Mouse (Mus musculus) left cerebral cortex, postnatal 36 days (tissue): ENCODE measurements around the gene Rfx4. TPM values are rescaled to one million over a fixed set of nuclear protein-coding genes. Genes with fewer than 3 reads are reported as not detected.

Source experiments
- DNase-seq, 2 experiments: peaks; one replicate each; pipeline ENCODE4 v3.0.0; 2021 to 2022; ENCODE audit warnings: low spot score in 2 of 2, mixed read lengths in 1 of 2
- intact Hi-C: fragments of 180-260 bp; cut with DNase I; formaldehyde crosslinking; loops from one replicate; pipeline ENCODE4 v1.15.1; 2025
- total RNA-seq, 2 experiments: library from RNA; stranded (reverse); gene quantifications; 2 replicates each; pipeline ENCODE4 v1.2.3; 2021

Rfx4 gene
- total RNA-seq, 2 experiments from 2014 or later = 9.3 to 11.3 TPM

- intact Hi-C loops = no loop called here
- no peak for DNase-seq
Measured at GRCm38 (mm10) chr10:84898144-84898979, 142.5 kb downstream of the Rfx4 start.

- DNase-seq = no peak
- intact Hi-C loops = loop anchor here (5.0 kb wide), 1 partner anchor 64 kb away; no protein-coding TSS in a partner anchor
Measured at GRCm38 (mm10) chr10:84901676-84902075, 145.8 kb downstream of the Rfx4 start.

DNA sequence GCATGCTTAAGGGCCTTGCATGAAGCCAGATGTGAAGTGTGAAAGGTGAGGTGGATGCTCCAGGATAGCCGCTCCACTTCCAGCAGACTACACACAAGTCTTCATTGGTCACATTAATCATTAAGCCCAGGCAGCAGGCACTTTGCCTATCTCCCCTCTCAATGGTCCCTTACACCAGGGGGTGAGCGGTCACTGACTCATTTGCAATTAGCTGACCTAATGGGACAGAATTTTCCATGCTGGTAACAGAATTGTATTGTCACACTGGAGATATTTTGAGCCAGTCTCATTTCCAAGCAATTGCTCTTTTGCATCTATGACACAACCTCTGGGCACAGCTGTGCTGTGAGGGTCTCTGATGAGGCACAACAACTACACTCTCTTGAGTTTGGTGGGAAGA lies 146.4 kb downstream of the Rfx4 start:
- no peak for DNase-seq
- intact Hi-C loops = loop anchor here (5.0 kb wide), 1 partner anchor 65 kb away; no protein-coding TSS in a partner anchor

GRCm38 (mm10) chr10:84903307-84903706 lies 147.4 kb downstream of the Rfx4 start:
- intact Hi-C loops = loop anchor here (5.0 kb wide), 1 partner anchor 66 kb away; no protein-coding TSS in a partner anchor
- DNase-seq = peak in 1 of 2 experiments; percentile 37

GRCm38 (mm10) chr10:84903742-84904141 lies 147.9 kb downstream of the Rfx4 start:
- DNase-seq = peak; percentile 23 to 48
- intact Hi-C loops = loop anchor here (5.0 kb wide), 1 partner anchor 66 kb away; no protein-coding TSS in a partner anchor

GRCm38 (mm10) chr10:84906895-84907294 lies 151.0 kb downstream of the Rfx4 start:
- DNase-seq = peak in 1 of 2 experiments; percentile 21
- intact Hi-C loops = no loop called here

DNA sequence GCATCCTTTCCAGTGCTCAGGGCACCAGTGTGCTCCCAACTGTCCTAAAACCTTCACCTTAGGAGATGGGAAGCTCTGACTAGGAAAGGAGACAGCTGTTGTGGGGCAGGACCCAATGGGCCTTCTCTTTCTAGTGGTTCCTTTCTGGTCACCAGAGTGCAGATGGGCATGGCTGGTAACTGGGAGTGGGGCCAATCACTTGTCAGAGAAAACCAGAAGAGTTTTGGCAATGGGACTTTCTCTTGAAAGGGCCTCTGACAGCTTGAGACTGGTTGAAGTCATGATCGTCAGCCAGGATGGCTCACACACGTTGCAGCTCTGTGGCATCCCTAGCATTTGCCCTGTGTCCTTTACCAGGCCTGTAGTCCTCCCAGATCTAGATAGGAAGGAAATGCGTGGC lies 152.1 kb downstream of the Rfx4 start:
- intact Hi-C loops = no loop called here
- DNase-seq = no peak

DNA sequence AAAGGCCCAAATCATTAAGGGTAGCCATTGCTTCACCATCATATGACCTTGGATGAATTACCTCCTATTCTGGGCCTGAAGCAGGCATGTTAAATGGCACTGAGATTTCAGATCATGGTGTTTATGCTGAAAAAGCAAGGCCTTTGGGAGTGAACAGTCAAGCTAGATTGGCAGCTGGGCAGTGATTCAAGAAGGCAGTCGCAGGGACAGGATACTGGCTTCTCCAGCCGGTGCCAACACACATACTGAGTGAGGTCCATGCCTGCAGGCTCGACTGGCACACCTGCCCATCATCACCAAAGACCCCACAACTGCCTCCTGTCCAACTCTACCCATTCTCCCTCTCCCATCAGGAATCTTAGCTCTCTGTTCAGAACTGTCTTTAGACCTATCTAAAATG lies 152.6 kb downstream of the Rfx4 start:
- intact Hi-C loops = no loop called here
- no peak for DNase-seq

DNA sequence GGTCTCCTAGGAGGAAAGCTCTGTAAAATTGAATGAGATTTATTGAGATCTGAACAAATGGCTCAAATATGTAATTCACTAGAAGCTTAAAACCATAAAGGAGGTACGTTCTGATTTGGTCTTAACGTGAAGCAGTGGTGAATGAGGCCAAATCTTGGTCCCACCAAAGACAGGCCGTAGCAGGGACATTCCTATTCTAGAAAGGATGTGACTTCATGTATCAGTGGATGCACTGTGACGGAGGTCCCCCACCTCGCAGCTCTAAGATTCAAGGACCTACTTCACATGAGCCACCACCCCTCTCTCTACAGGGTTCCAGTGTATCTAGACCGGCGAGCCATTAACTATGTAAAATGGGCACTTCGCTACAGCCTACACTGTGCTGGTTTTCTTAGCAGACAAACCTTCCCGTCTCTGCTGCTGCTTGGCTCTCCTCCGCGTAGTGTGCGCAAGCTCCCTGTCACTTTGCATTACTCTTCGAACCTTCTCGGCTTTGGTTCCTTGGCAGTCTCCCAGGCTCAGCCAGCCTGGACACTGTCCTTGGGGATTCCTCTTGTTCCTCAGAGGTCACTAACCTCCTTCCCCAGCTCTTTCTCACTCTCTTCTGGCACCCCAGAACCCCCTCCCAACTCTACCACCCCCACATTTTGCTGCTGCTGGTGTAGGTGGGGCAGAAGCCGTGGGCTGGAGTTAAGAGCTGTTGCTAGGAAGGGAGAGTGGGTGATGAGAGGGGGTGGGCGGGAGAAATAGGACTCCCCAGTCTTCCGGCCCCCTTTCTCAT lies 153.3 kb downstream of the Rfx4 start:
- intact Hi-C loops = no loop called here
- peak; percentile 70 to 71 for DNase-seq

DNA sequence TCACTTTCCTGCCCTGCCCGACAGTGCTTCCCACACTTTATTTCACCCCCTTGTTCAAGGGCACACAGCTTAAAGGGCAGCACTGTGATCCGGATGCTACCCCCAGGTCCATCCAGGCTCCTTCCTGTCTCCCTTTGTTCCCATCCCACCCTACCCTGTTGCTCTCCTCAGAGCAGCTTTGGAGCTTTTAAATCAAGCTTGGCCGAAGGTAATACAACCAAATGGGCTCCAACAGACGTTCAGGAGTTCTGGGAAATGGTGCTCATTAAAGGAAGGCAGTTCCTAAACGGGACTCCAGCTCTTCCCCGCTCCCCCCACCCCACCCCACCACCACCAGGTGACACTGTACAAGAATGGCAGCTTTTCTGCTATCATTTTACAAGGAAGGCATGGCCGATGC lies 154.3 kb downstream of the Rfx4 start:
- intact Hi-C loops = no loop called here

GRCm38 (mm10) chr10:84910758-84911384 lies 155.0 kb downstream of the Rfx4 start:
- no peak for DNase-seq
- intact Hi-C loops = no loop called here

More for the DNA sequence above, 154.3 kb downstream of the Rfx4 start:
- no peak for DNase-seq

- no peak for DNase-seq
- intact Hi-C loops = no loop called here
Measured at GRCm38 (mm10) chr10:84913148-84913547, 157.3 kb downstream of the Rfx4 start.

GRCm38 (mm10) chr10:84915476-84915875 lies 159.6 kb downstream of the Rfx4 start:
- intact Hi-C loops = loop anchor here (5.0 kb wide), 1 partner anchor 187 kb away; the partner anchor contains the start of genes Fhl4 and Tmem263
- DNase-seq = no peak

DNA sequence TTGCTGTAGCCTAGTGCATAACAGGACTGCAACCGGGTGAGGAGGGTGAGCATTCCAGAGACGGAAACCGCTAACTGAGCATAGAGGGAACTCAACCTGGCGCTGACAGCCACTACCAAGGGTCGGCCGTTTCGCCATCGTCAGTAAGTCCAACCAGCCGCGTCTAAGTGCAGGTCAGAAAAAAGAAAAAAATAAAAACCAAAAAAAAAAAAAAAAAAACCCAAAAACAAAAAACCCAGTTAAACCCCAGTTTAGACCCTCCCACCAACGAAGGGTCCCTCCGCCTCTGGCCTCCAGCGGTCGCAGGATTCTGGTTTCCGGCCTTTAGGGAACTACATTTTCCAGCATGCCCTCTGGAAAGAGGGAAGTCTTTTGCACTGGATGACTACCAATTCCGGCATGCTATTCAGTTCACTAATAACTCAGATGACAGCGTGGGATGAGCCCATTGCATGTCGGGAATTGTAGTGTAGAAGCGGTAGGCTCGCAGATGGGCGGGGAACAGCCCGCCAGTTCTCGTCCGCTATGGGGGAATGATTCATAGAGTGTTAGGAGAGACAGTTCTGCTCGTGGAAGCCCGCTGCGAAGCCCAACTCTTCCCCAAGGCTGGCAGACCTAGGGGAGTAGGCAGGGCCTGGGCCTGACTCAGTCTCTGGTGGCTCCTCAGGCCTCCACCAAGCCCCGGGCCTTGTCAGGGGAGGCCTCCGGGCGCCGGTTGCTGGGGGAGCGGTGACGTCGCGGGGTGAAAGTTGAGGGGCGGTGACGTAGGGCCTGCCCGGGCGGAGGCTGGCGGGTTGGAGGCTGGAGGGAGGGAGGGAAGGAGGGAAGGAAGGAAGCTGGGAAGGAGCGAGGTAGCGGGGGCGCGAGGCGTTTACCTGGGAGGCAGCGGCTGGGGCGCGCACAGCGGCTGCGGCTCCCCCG lies 161.2 kb downstream of the Rfx4 start, which contains the start of gene Ric8b:
Gene Ric8b, plus strand, starts transcription at position 807 of the 921 bp plus-strand sequence.
- DNase-seq = peak; percentile 98 to 99
- intact Hi-C loops = loop anchor here (5.0 kb wide), 1 partner anchor 185 kb away; the partner anchor contains the start of genes Fhl4 and Tmem263

DNA sequence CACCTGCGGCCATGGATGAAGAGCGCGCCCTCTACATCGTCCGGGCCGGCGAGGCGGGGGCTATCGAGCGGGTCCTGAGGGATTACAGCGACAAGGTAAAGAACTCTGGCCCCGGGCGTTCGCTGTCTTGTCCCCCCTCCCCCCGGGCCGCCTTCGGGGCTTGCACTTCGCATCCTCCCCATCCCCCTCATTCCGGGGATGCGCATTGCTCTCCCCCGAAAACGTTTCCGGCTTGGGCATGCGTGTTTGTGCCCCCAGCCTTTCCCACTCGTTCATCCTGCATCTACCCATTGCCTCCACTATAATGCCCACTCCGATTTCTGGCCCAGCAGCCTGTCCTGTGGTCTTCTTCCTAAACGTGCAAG lies 161.9 kb downstream of the Rfx4 start:
- intact Hi-C loops = loop anchor here (5.0 kb wide), 1 partner anchor 185 kb away; the partner anchor contains the start of genes Fhl4 and Tmem263
- no peak for DNase-seq

GRCm38 (mm10) chr10:84926336-84926735 lies 170.5 kb downstream of the Rfx4 start:
- intact Hi-C loops = no loop called here

DNA sequence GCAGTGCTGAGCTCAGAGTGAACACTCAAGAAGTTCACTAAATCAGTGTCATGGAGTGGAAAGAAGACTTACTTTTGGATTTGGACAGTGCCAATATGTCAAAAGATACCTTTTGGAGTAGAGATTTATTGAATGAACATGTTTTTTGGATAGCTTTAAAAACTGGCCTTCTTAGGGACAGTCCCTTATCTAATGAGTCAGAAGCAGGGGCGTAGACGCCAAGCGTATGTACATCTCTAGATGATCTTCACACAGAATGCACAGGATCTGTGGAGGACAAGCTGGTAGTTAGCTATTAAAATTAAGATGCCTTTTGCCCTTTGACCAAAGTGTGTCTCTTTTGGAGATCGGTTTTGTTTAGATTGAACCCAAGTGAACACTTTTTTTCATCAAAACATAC lies 171.0 kb downstream of the Rfx4 start:
- no peak for DNase-seq
- intact Hi-C loops = no loop called here

More at GRCm38 (mm10) chr10:84926336-84926735, 170.5 kb downstream of the Rfx4 start:
- DNase-seq = no peak

GRCm38 (mm10) chr10:84928465-84928864 lies 172.6 kb downstream of the Rfx4 start:
- intact Hi-C loops = no loop called here
- no peak for DNase-seq
